Mouse (Mus musculus) cerebellum, adult 2 months (tissue): Measurements from ENCODE around the gene Dcaf11. TPM values are rescaled to one million over a fixed set of nuclear protein-coding genes. Genes with fewer than 3 reads are reported as not detected.

Experiments
- DNase-seq, 2 experiments: peaks; one replicate each; pipeline ENCODE4 v3.0.0; 2021
- H3K27ac ChIP-seq: fragments of 200-500 bp; 2 replicates; pipeline ENCODE4 v1.5.1; 2012; ENCODE audit warnings: low read length, control low read depth, inconsistent platforms; ENCODE audit not compliant: insufficient read depth
- H3K27me3 ChIP-seq: fragments of 200-500 bp; 2 replicates; pipeline ENCODE4 v1.6.1; 2012; ENCODE audit warnings: inconsistent platforms, mild to moderate bottlenecking, low read length, moderate library complexity; ENCODE audit not compliant: control insufficient read depth, insufficient read depth
- H3K4me1 ChIP-seq: fragments of 200-500 bp; 2 replicates; pipeline ENCODE4 v1.6.1; 2011; ENCODE audit warnings: low read length; ENCODE audit not compliant: control insufficient read depth, insufficient read depth
- H3K4me3 ChIP-seq: fragments of 200-500 bp; replicated peaks from 2 replicates; pipeline ENCODE3; 2011; ENCODE audit warnings: mild to moderate bottlenecking, low read depth, low read length, control low read depth; ENCODE audit not compliant: insufficient read depth
- CTCF ChIP-seq: fragments of 200-500 bp; IDR thresholded peaks from 2 replicates; pipeline ENCODE4 v1.5.1; 2011; ENCODE audit warnings: low read depth, mild to moderate bottlenecking, control low read depth, low read length, moderate library complexity, borderline replicate concordance; ENCODE audit not compliant: insufficient read depth
- POLR2A ChIP-seq: fragments of 200-500 bp; IDR thresholded peaks from 2 replicates; pipeline ENCODE4 v1.6.1; 2011; ENCODE audit warnings: low read length, control low read depth, borderline replicate concordance; ENCODE audit not compliant: insufficient read depth
- WGBS: fragments of 180-500 bp; shearing (Covaris S2); methylation state at CpG from one replicate; pipeline ENCODE4 v1.1.7; 2018; 5-methylcytosine and 5-hydroxymethylcytosine counted together
- polyA plus RNA-seq: library from polyadenylated mRNA; depleted of rRNA; stranded (reverse); fragments of >200 nt; gene quantifications from 2 replicates; pipeline ENCODE4 v1.2.3, GENCODE M21; 2012

Gene Dcaf11
- polyA plus RNA-seq, 1 experiment = 115 TPM

GRCm38 (mm10) chr14:55580731-55581130 lies 20.9 kb downstream of the Dcaf11 start:
- no peak for TF ChIP-seq CTCF
- no peak for TF ChIP-seq POLR2A
- 92% methylated on average over 16 of the region's 16 CpGs for WGBS

DNA sequence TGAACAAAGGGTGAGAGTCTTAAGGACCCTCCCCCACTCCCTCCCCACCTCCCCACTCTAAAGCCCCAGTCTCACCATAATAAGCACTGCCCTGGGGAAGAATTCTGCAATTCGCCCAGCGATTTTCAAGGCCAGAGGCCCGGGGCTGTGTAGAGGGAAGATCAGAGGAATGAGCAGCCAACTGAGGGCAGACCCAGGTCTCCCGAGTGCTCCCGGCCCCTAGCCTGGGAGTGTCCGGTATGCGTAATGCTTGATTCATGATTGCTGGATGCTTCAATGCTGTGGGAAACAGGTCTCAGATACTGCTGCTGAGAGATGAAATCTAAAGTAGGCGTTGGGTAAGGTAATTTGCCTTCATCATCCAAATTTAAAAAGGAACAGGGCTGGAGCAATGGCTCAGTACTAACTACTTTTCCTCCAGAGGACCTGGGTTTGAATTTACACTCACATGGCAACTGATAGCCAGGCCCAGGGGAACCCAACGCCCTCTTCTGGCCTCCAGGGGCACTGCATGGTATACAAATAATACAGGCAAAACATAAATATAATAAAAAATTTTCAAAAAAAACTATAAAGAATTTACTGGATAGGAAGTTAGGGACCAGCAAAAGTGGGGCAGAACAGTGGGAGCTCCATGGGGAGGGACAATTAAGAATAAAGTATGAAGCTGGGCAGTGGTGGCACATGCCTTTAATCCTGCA lies 22.3 kb downstream of the Dcaf11 start:
- Histone ChIP-seq H3K27me3 (no peaks in the 10 kb centered on the region), H3K4me3 (no peak overlapping the region), H3K27ac (no peak overlapping the region), H3K4me1 (peaks cover 3% of the 10 kb centered on the region; the same call in 1 of the 2 replicates)
- TF ChIP-seq POLR2A (no peak), CTCF (peak; percentile 40; the same call in 1 of the 2 replicates)
- no peak for DNase-seq
- 80% methylated on average over 9 of the region's 9 CpGs for WGBS

More at GRCm38 (mm10) chr14:55580731-55581130, 20.9 kb downstream of the Dcaf11 start:
- H3K27ac ChIP-seq = no peak overlapping the region
- H3K4me1 ChIP-seq = peaks cover 3% of the 10 kb centered on the region; the same call in 1 of the 2 replicates
- DNase-seq = no peak
- no peak overlapping the region for H3K4me3 ChIP-seq
- H3K27me3 ChIP-seq = no peaks in the 10 kb centered on the region

- Histone ChIP-seq H3K4me3 (peak overlapping the region; percentile 90), H3K27me3 (no peaks in the 10 kb centered on the region), H3K27ac (0 out of 2 replicates have a peak overlapping the region, but pooled peaks have one; percentile 55), H3K4me1 (peaks cover 3% of the 10 kb centered on the region; the same call in 1 of the 2 replicates)
- DNase-seq = no peak
- 41% methylated on average over 5 of the region's 5 CpGs for WGBS
- TF ChIP-seq POLR2A (no peak), CTCF (no peak)
These were observed 24.5 kb downstream of the Dcaf11 start for GRCm38 (mm10) chr14:55584303-55584701.

GRCm38 (mm10) chr14:55584702-55585565 lies 25.1 kb downstream of the Dcaf11 start, which contains the start of gene Emc9:
Gene Emc9, minus strand, starts transcription at chr14:55585302.
- TF ChIP-seq POLR2A = peak; percentile 78; the same call in 1 of the 2 replicates
- TF ChIP-seq CTCF = no peak
- WGBS = 2% methylated on average over 43 of the region's 43 CpGs
- H3K4me1 ChIP-seq = peaks cover 3% of the 10 kb centered on the region; the same call in 1 of the 2 replicates
- H3K27ac ChIP-seq = peak within 1 kb of the TSS; percentile 55
- DNase-seq = peak; percentile 85 to 87
- peak within 1 kb of the TSS; percentile 90 for H3K4me3 ChIP-seq
- no peaks in the 10 kb centered on the region for H3K27me3 ChIP-seq

GRCm38 (mm10) chr14:55585566-55585960 lies 25.8 kb downstream of the Dcaf11 start:
- peak in 1 of 2 experiments; percentile 35 for DNase-seq
- WGBS = 65% methylated on average over 6 of the region's 6 CpGs
- H3K27ac ChIP-seq = peak overlapping the region; percentile 49
- H3K27me3 ChIP-seq = no peaks in the 10 kb centered on the region
- peak overlapping the region; percentile 90 for H3K4me3 ChIP-seq
- H3K4me1 ChIP-seq = peaks cover 3% of the 10 kb centered on the region; the same call in 1 of the 2 replicates
- TF ChIP-seq POLR2A (no peak), CTCF (no peak)

- Histone ChIP-seq H3K4me3 (no peak overlapping the region), H3K4me1 (peaks cover 3% of the 10 kb centered on the region; the same call in 1 of the 2 replicates), H3K27me3 (no peaks in the 10 kb centered on the region), H3K27ac (no peak overlapping the region)
- WGBS = 97% methylated on average over 2 of the region's 2 CpGs
- no peak for DNase-seq
- TF ChIP-seq POLR2A (no peak), CTCF (no peak)
These were observed 26.3 kb downstream of the Dcaf11 start for GRCm38 (mm10) chr14:55586149-55586548.

DNA sequence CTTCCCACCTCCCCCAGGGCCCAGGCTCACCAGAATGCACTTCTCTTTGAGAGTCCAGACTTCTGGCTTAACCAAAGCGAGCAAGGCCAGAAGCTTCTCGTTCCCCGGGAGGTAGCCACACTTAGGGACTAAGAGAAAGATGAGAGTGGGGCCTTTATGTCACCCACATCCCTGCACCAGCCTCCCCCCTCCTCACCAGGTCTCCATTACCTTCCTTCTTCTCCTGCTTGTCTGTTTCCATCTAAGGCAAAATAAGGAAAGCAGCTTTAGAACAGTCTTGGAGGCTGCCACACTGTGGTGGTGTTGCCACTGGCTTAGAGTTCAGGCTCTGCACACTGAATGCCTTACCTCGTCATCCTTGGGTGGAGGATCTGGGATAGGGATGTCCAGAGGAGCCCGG lies 29.5 kb downstream of the Dcaf11 start:
- TF ChIP-seq CTCF = no peak
- no peak for DNase-seq
- Histone ChIP-seq H3K27me3 (no peaks in the 10 kb centered on the region), H3K27ac (no peak overlapping the region), H3K4me1 (peaks cover 3% of the 10 kb centered on the region; the same call in 1 of the 2 replicates), H3K4me3 (no peak overlapping the region)
- 92% methylated on average over 5 of the region's 5 CpGs for WGBS
